Mouse (Mus musculus) midbrain, embryonic 13.5 days (tissue): ENCODE results near the gene Gm14180. TPM values are rescaled to one million over a fixed set of nuclear protein-coding genes. Genes with fewer than 3 reads are reported as not detected.
"Not testable (repeated sequence)": the region's sequence is repeated elsewhere in the genome, so short reads cannot be mapped to it uniquely, and the experiment has no call there.

ENCODE experiments used
- ATAC-seq: fragments of 200-750 bp; cut with Nextera tagmentation; 2 replicates; pipeline ENCODE4 v1.8.0; 2017; ENCODE audit warnings: mild to moderate bottlenecking, moderate TSS enrichment, moderate library complexity
- H3K27ac ChIP-seq: fragments of 300-500 bp; sonication (generic); 2 replicates; pipeline ENCODE4 v1.5.1; 2015; ENCODE audit warnings: inconsistent platforms, mild to moderate bottlenecking, moderate library complexity
- H3K27me3 ChIP-seq: fragments of 300-500 bp; sonication (generic); 2 replicates; pipeline ENCODE4 v1.6.1; 2015; ENCODE audit warnings: mild to moderate bottlenecking, inconsistent platforms
- H3K36me3 ChIP-seq: fragments of 300-500 bp; sonication (generic); 2 replicates; pipeline ENCODE4 v1.6.1; 2015; ENCODE audit warnings: mild to moderate bottlenecking, inconsistent platforms
- H3K4me1 ChIP-seq: fragments of 300-500 bp; sonication (generic); replicated peaks from 2 replicates; pipeline ENCODE4 v1.6.1; 2015; ENCODE audit warnings: inconsistent platforms
- H3K4me2 ChIP-seq: fragments of 300-500 bp; sonication (generic); replicated peaks from 2 replicates; pipeline ENCODE4 v1.6.1; 2015; ENCODE audit warnings: moderate library complexity, mild to moderate bottlenecking, inconsistent platforms
- H3K4me3 ChIP-seq: fragments of 300-500 bp; sonication (generic); replicated peaks from 2 replicates; pipeline ENCODE4 v1.5.1; 2015; ENCODE audit warnings: mild to moderate bottlenecking, inconsistent platforms
- H3K9ac ChIP-seq: fragments of 300-500 bp; sonication (generic); replicated peaks from 2 replicates; pipeline ENCODE4 v1.6.1; 2015; ENCODE audit warnings: mild to moderate bottlenecking, inconsistent platforms
- H3K9me3 ChIP-seq: fragments of 300-500 bp; sonication (generic); 2 replicates; pipeline ENCODE4 v1.6.1; 2016; ENCODE audit warnings: mild to moderate bottlenecking, inconsistent platforms
- WGBS: fragments of 180-500 bp; shearing (Covaris S2); methylation state at CpG from one replicate; pipeline ENCODE4 v1.1.7; 2015; 5-methylcytosine and 5-hydroxymethylcytosine counted together
- polyA plus RNA-seq: library from polyadenylated mRNA; unstranded; fragments of >200 nt; fragmentation: Nextera tagmentation; extraction: Ambion mirVana; gene quantifications from 2 replicates; pipeline ENCODE4 v1.2.1, GENCODE M21; 2015

Gm14180 gene
- not detected in 2 replicates for polyA plus RNA-seq

GRCm38 (mm10) chr11:99734190-99734589 lies at the start of gene Gm14180:
TSS of gene Gm14180 (minus strand) at chr11:99734290.
- 67% methylated on average over 2 of the region's 2 CpGs for WGBS
- H3K4me1 ChIP-seq, result no peaks in the 10 kb centered on the region
- H3K9me3 ChIP-seq, result no peaks in the 10 kb centered on the region
- H3K27me3 ChIP-seq, result no peaks in the 10 kb centered on the region
- no peak for ATAC-seq
- H3K4me3 ChIP-seq, result no peak within 1 kb of the TSS
- H3K27ac ChIP-seq, result no peak within 1 kb of the TSS
- no peak within 1 kb of the TSS for H3K9ac ChIP-seq
- no peak within 1 kb of the TSS for H3K4me2 ChIP-seq
- no peaks in the 10 kb centered on the region for H3K36me3 ChIP-seq

- ATAC-seq, result no peak
- Histone ChIP-seq H3K4me2 (no peak within 1 kb of the TSS), H3K9ac (no peak within 1 kb of the TSS), H3K27me3 (no peaks in the 10 kb centered on the region), H3K4me3 (no peak within 1 kb of the TSS), H3K4me1 (no peaks in the 10 kb centered on the region), H3K36me3 (no peaks in the 10 kb centered on the region), H3K9me3 (no peaks in the 10 kb centered on the region), H3K27ac (no peak within 1 kb of the TSS)
- WGBS, result 96% methylated on average over 2 of the region's 2 CpGs
Observed at GRCm38 (mm10) chr11:99780604-99781003, 46.5 kb upstream of the Gm14180 start, which contains the start of gene Krtap4-8. TSS of gene Krtap4-8 (minus strand) at chr11:99780704.

- Histone ChIP-seq H3K9me3 (no peaks in the 10 kb centered on the region), H3K4me2 (no peak overlapping the region), H3K4me3 (no peak overlapping the region), H3K27me3 (no peaks in the 10 kb centered on the region), H3K36me3 (no peaks in the 10 kb centered on the region), H3K4me1 (no peaks in the 10 kb centered on the region), H3K9ac (no peak overlapping the region), H3K27ac (no peak overlapping the region)
- no peak for ATAC-seq
- 53% methylated on average over 7 of the region's 7 CpGs for WGBS
Observed at GRCm38 (mm10) chr11:99778401-99778800, 44.3 kb upstream of the Gm14180 start.

DNA sequence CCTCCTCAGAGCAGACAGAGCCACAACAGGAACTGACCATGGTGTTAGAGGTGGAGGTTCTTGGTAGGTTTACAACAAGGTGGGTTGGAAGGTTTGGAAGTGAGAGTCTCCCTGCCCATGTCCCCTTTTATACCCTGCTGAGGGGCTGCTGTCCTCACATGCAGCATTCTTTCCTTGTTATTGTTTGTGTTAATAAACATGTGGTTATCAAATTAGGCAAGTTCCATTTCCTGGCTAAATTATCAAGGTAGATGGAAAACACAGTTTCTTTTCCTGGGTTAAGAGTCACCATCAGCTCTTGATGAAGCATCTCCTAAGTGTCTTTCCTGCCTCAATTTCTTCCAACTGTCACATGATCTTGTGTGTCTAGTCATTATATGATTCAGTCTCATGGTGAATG lies 38.7 kb upstream of the Gm14180 start, which contains the start of gene Gm11595:
Gene Gm11595 (minus strand): TSS at position 101 of the 400 bp plus-strand sequence.
- H3K27ac ChIP-seq, H3K4me2 ChIP-seq, H3K27me3 ChIP-seq, H3K4me3 ChIP-seq, H3K9ac ChIP-seq, H3K9me3 ChIP-seq, H3K36me3 ChIP-seq, ATAC-seq, H3K4me1 ChIP-seq: not testable (repeated sequence)

DNA sequence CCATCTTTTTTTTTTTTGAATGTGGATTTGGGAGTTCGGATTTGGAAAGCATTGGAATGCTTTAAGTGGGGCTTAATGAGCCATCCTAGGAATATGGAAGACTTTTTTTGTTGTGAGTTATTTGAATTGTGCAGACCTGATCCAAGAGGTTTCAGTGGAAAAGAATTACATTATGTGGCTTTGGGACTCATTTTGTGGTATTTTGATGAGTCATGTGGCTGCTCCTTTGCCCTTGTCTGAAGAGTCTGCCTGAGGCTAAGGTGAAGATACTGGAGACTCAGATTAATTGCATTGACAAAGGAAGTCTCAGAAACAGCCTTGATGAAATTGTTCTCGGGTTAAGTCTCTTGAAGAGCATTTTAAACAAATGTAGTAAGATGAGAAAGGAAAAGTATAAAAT lies 34.3 kb upstream of the Gm14180 start:
- H3K4me3 ChIP-seq, result no peak overlapping the region
- no peaks in the 10 kb centered on the region for H3K4me1 ChIP-seq
- H3K27me3 ChIP-seq, result no peaks in the 10 kb centered on the region
- no peak overlapping the region for H3K9ac ChIP-seq
- no peaks in the 10 kb centered on the region for H3K36me3 ChIP-seq
- no peak overlapping the region for H3K27ac ChIP-seq
- WGBS, result 95% methylated on average over 2 of the region's 2 CpGs
- no peak overlapping the region for H3K4me2 ChIP-seq
- no peak for ATAC-seq
- H3K9me3 ChIP-seq, result no peaks in the 10 kb centered on the region

- no peaks in the 10 kb centered on the region for H3K36me3 ChIP-seq
- H3K9ac ChIP-seq, result no peak overlapping the region
- no peak overlapping the region for H3K4me2 ChIP-seq
- no peak for ATAC-seq
- H3K9me3 ChIP-seq, result no peaks in the 10 kb centered on the region
- no peak overlapping the region for H3K4me3 ChIP-seq
- 97% methylated on average over 1 of the region's 1 CpGs for WGBS
- H3K27ac ChIP-seq, result no peak overlapping the region
- H3K4me1 ChIP-seq, result no peaks in the 10 kb centered on the region
- no peaks in the 10 kb centered on the region for H3K27me3 ChIP-seq
Observed at GRCm38 (mm10) chr11:99758877-99759276, 24.8 kb upstream of the Gm14180 start.

DNA sequence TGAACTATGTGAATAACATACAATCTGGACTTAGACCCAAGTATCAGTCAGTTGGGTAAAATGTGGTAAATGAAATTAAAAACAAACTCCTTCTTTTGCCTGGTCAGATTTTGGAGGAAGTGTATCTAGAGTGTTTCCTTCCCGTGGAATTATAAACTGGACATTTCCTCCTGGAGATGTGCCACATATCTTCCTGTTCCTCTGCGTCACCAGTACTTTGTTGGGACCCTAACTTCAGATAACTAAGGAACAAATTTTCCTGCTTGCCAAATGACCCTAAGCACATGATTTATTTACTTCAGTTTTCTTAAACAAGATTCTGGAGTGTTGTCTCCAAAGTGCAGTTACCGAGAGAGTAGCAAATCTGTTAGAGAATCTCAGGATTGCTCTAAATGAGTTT lies 9.9 kb upstream of the Gm14180 start:
- ATAC-seq, result no peak
- no peak overlapping the region for H3K9ac ChIP-seq
- no peaks in the 10 kb centered on the region for H3K36me3 ChIP-seq
- 93% methylated on average over 3 of the region's 3 CpGs for WGBS
- no peak overlapping the region for H3K27ac ChIP-seq
- no peaks in the 10 kb centered on the region for H3K27me3 ChIP-seq
- no peaks in the 10 kb centered on the region for H3K4me1 ChIP-seq
- H3K9me3 ChIP-seq, result no peaks in the 10 kb centered on the region
- no peak overlapping the region for H3K4me2 ChIP-seq
- no peak overlapping the region for H3K4me3 ChIP-seq

- ATAC-seq, result no peak
- H3K4me3 ChIP-seq, result no peak overlapping the region
- H3K36me3 ChIP-seq, result no peaks in the 10 kb centered on the region
- no peaks in the 10 kb centered on the region for H3K4me1 ChIP-seq
- H3K27me3 ChIP-seq, result no peaks in the 10 kb centered on the region
- H3K9ac ChIP-seq, result no peak overlapping the region
- H3K27ac ChIP-seq, result no peak overlapping the region
- H3K4me2 ChIP-seq, result no peak overlapping the region
- WGBS, result 77% methylated on average over 2 of the region's 2 CpGs
- no peaks in the 10 kb centered on the region for H3K9me3 ChIP-seq
Observed at GRCm38 (mm10) chr11:99724061-99724460, 10.0 kb downstream of the Gm14180 start.

GRCm38 (mm10) chr11:99718759-99719158 lies 15.3 kb downstream of the Gm14180 start:
- Histone ChIP-seq H3K4me1 (no peaks in the 10 kb centered on the region), H3K36me3 (no peaks in the 10 kb centered on the region), H3K4me2 (no peak overlapping the region), H3K4me3 (no peak overlapping the region), H3K9me3 (no peaks in the 10 kb centered on the region), H3K27me3 (no peaks in the 10 kb centered on the region), H3K27ac (no peak overlapping the region), H3K9ac (no peak overlapping the region)
- 100% methylated on average over 1 of the region's 1 CpGs for WGBS
- no peak for ATAC-seq

GRCm38 (mm10) chr11:99690463-99690862 lies 43.6 kb downstream of the Gm14180 start, which contains the start of gene Gm14190:
TSS of gene Gm14190 (minus strand) at chr11:99690740.
- no peak within 1 kb of the TSS for H3K4me3 ChIP-seq
- H3K9me3 ChIP-seq, result no peaks in the 10 kb centered on the region
- H3K4me1 ChIP-seq, result no peaks in the 10 kb centered on the region
- H3K36me3 ChIP-seq, result no peaks in the 10 kb centered on the region
- H3K27ac ChIP-seq, result no peak within 1 kb of the TSS
- WGBS, result 87% methylated on average over 1 of the region's 1 CpGs
- no peaks in the 10 kb centered on the region for H3K27me3 ChIP-seq
- H3K9ac ChIP-seq, result no peak within 1 kb of the TSS
- H3K4me2 ChIP-seq, result no peak within 1 kb of the TSS
- no peak for ATAC-seq

DNA sequence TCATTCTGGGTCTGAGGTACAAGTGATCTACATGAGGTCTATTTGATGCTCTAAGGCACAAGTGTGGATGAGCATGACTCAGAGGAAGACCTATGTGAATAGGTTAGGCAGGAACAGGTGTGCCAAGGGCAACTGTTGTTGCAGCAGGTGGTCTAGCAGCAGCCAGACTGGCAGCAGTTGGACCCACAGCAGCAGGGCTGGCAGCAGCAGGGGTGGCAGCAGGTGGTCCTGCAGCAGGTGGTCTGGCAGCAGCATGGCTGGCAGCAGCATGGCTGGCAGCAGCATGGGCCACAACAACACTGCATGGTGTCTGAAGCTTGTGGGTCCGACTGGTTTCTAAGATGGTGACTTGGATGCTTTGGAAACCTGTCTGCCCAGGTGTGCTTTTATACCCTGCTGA lies 48.9 kb downstream of the Gm14180 start:
- 83% methylated on average over 1 of the region's 1 CpGs for WGBS
- not testable (repeated sequence) for H3K27ac ChIP-seq, H3K9me3 ChIP-seq, ATAC-seq, H3K27me3 ChIP-seq, H3K4me2 ChIP-seq, H3K4me1 ChIP-seq, H3K36me3 ChIP-seq, H3K9ac ChIP-seq, H3K4me3 ChIP-seq
